Mouse (Mus musculus): ENCODE measurements around the gene Rtraf.

DNA sequence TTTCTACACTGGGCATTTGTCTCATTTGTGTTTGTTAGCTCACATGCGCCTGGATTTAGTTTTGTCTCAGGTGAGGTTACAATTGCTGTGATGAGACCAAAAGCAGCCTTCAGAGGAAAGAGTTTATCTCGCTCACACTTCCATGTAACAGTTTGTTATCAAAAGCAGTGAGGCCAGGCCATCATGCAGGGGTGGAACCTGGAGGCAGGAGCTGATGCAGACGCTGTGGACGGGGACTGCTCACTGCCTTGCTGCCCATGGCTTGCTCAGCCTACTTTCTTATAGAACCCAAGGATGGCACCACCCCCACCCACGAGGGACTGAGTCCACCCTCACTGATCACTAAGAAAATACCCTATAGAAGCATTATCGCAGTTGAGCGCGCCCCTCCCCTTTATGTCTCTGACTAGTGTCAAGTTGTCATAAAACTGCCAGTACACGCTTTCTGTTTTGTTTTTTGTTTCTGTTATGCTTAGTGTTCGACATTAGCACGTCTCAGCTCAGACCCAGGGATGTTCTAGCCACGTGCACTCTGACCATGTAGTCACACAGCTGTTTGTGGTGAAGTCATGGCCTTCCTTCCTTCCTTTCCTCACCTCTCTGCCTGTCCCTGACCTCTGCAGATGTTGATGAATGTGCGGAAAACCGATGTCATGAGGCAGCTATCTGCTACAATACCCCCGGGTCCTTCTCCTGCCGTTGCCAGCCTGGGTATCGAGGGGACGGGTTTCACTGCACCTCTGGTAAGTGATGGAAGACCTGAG, 26.9 kb downstream of the Rtraf start:
- TF ChIP-seq CTCF (IDR thresholded peaks at IDR 0.05; ENCODE audit: low read depth, low read length) = no peak
- no peak for TF ChIP-seq POLR2A (IDR thresholded peaks at IDR 0.05; ENCODE audit: borderline replicate concordance, low read depth, low read length)
